In genomic region chr7:98537967-98538573, GRCm38 (mm10) we compare ENCODE assay signal across 10 mouse cellular contexts. TPM values are rescaled to one million over a fixed set of nuclear protein-coding genes. Genes with fewer than 3 reads are reported as not detected.
A peak's percentile ranks its signal among the peaks of the same experiment; 100 is the strongest.
DNase-seq lines count a peak whose midpoint lies in the region; ATAC-seq lines count a peak whose summit lies in the region.
"Had no signal": no experiment of that assay in that cellular context is flagged by ENCODE, and none has a peak within 500 bp of the region (broad histone marks: within the 10 kb centered on the region; RNA-seq: fewer than 3 reads in every experiment).

No protein-coding gene starts in this region.

- peaks cover 6% of the 10 kb centered on the region for H3K4me1 ChIP-seq in kidney, embryonic 14.5 days (ENCODE audit: control insufficient read depth, insufficient read depth, low read length)
- H3K4me1 ChIP-seq in embryonic facial prominence, embryonic 11.5 days (ENCODE audit: control insufficient read depth, insufficient read depth, low read length): no peaks in the 10 kb centered on the region; the same call in 1 of the 2 replicates
- H3K4me1 ChIP-seq in hindbrain, embryonic 11.5 days (replicated peaks; ENCODE audit: control insufficient read depth, insufficient read depth, low read length): peaks cover 5% of the 10 kb centered on the region; the same call in 1 of the 2 replicates
- H3K4me1 ChIP-seq in midbrain, embryonic 14.5 days (ENCODE audit: control insufficient read depth, insufficient read depth, low read length): peaks cover 11% of the 10 kb centered on the region

- H3K4me2 ChIP-seq in kidney, embryonic 14.5 days (replicated peaks; ENCODE audit: low read depth, low read length): no peak overlapping the region
- H3K4me2 ChIP-seq in embryonic facial prominence, embryonic 11.5 days (ENCODE audit: low read depth, low read length): peak overlapping the region; percentile 7; the same call in 1 of the 2 replicates
- no peak overlapping the region for H3K4me2 ChIP-seq in hindbrain, embryonic 11.5 days (replicated peaks; ENCODE audit: low read depth, low read length)
- H3K4me2 ChIP-seq in midbrain, embryonic 14.5 days (ENCODE audit: low read length): no peak overlapping the region

- 0 out of 2 replicates have a peak, but pooled peaks have one; percentile 44 for ATAC-seq in kidney, embryonic 14.5 days (ENCODE audit: low FRiP score, low TSS enrichment)
- 0 out of 2 replicates have a peak, but pooled peaks have one; percentile 25 for ATAC-seq in embryonic facial prominence, embryonic 11.5 days (replicated peaks; ENCODE audit: insufficient number of reproducible peaks, low FRiP score, low TSS enrichment, low read depth)
- ATAC-seq in hindbrain, embryonic 11.5 days (ENCODE audit: low FRiP score): no peak
- 0 out of 2 replicates have a peak, but pooled peaks have one; percentile 17 for ATAC-seq in midbrain, embryonic 14.5 days (ENCODE audit: low FRiP score, low TSS enrichment)

- DNase-seq in kidney, adult 18-20 months: no peak
- no peak for DNase-seq in embryonic facial prominence, embryonic 11.5 days (ENCODE audit: low spot score)
- DNase-seq in hindbrain, embryonic 11.5 days (ENCODE audit: low spot score): peak; percentile 24
- DNase-seq in midbrain, embryonic 14.5 days: peak; percentile 55
- no peak for DNase-seq in B cell, adult 2 months
- DNase-seq in gastrocnemius, postnatal 25 days: no peak
- no peak for DNase-seq in kidney, adult 8-10 months
- DNase-seq: adrenal gland, postnatal 36 days; lung, postnatal 14 days had no signal

- WGBS in kidney, embryonic 14.5 days: 47% methylated on average over 8 of the region's 8 CpGs
- WGBS in embryonic facial prominence, embryonic 11.5 days: 46% methylated on average over 8 of the region's 8 CpGs
- 31% methylated on average over 8 of the region's 8 CpGs for WGBS in hindbrain, embryonic 11.5 days
- WGBS in midbrain, embryonic 14.5 days: 11% methylated on average over 8 of the region's 8 CpGs

- H3K9ac ChIP-seq in kidney, embryonic 14.5 days (ENCODE audit: low read depth, low read length): no peak overlapping the region
- no peak overlapping the region for H3K9ac ChIP-seq in embryonic facial prominence, embryonic 11.5 days (replicated peaks; ENCODE audit: low read length)
- H3K9ac ChIP-seq in hindbrain, embryonic 11.5 days (ENCODE audit: low read depth, low read length): no peak overlapping the region
- H3K9ac ChIP-seq in midbrain, embryonic 14.5 days (replicated peaks; ENCODE audit: low read length): no peak overlapping the region

- no peaks in the 10 kb centered on the region for H3K27me3 ChIP-seq in kidney, embryonic 14.5 days (ENCODE audit: control insufficient read depth, insufficient read depth, low read length)
- H3K27me3 ChIP-seq in embryonic facial prominence, embryonic 11.5 days (ENCODE audit: control insufficient read depth, insufficient read depth, low read length): no peaks in the 10 kb centered on the region
- no peaks in the 10 kb centered on the region for H3K27me3 ChIP-seq in hindbrain, embryonic 11.5 days (ENCODE audit: control insufficient read depth, insufficient read depth, low read length)
- no peaks in the 10 kb centered on the region for H3K27me3 ChIP-seq in midbrain, embryonic 14.5 days (ENCODE audit: control insufficient read depth, insufficient read depth, low read length)

- no peaks in the 10 kb centered on the region for H3K36me3 ChIP-seq in kidney, embryonic 14.5 days (ENCODE audit: control insufficient read depth, insufficient read depth, low read length)
- no peaks in the 10 kb centered on the region for H3K36me3 ChIP-seq in embryonic facial prominence, embryonic 11.5 days (replicated peaks; ENCODE audit: control insufficient read depth, insufficient read depth, low read depth, low read length)
- H3K36me3 ChIP-seq in hindbrain, embryonic 11.5 days (ENCODE audit: control insufficient read depth, insufficient read depth, low read length): no peaks in the 10 kb centered on the region
- no peaks in the 10 kb centered on the region for H3K36me3 ChIP-seq in midbrain, embryonic 14.5 days (ENCODE audit: control insufficient read depth, insufficient read depth, low read length)

- no peak overlapping the region for H3K4me3 ChIP-seq in kidney, embryonic 14.5 days (ENCODE audit: low read length)
- H3K4me3 ChIP-seq in embryonic facial prominence, embryonic 11.5 days (ENCODE audit: low read depth, low read length): no peak overlapping the region
- no peak overlapping the region for H3K4me3 ChIP-seq in hindbrain, embryonic 11.5 days (ENCODE audit: low read depth, low read length)
- no peak overlapping the region for H3K4me3 ChIP-seq in midbrain, embryonic 14.5 days (replicated peaks; ENCODE audit: low read depth, low read length)

- no peaks in the 10 kb centered on the region for H3K9me3 ChIP-seq in kidney, embryonic 14.5 days (ENCODE audit: control insufficient read depth, low read length)
- H3K9me3 ChIP-seq in embryonic facial prominence, embryonic 11.5 days (replicated peaks; ENCODE audit: control insufficient read depth, low read length): no peaks in the 10 kb centered on the region
- H3K9me3 ChIP-seq in hindbrain, embryonic 11.5 days (ENCODE audit: control insufficient read depth, low read length): no peaks in the 10 kb centered on the region
- H3K9me3 ChIP-seq in midbrain, embryonic 14.5 days (ENCODE audit: control insufficient read depth, low read length): no peaks in the 10 kb centered on the region

- peak overlapping the region; percentile 2; the same call in 1 of the 2 replicates for H3K27ac ChIP-seq in kidney, embryonic 14.5 days (ENCODE audit: low read depth, low read length)
- no peak overlapping the region; the same call in 1 of the 2 replicates for H3K27ac ChIP-seq in embryonic facial prominence, embryonic 11.5 days (replicated peaks; ENCODE audit: low read depth, low read length)
- H3K27ac ChIP-seq in hindbrain, embryonic 11.5 days (ENCODE audit: low read depth, low read length): no peak overlapping the region
- peak overlapping the region; percentile 38; the same call in 1 of the 2 replicates for H3K27ac ChIP-seq in midbrain, embryonic 14.5 days (replicated peaks; ENCODE audit: low read depth, low read length)

RNA-seq across cellular contexts. Expression of gene Lrrc32, which starts 49.0 kb away (rescaled TPM):
- polyA plus RNA-seq in kidney, embryonic 14.5 days (2014; fragmentation: Nextera tagmentation; extraction: Ambion mirVana): 9.5 and 13.7 TPM in 2 replicates
- polyA plus RNA-seq in embryonic facial prominence, embryonic 11.5 days (2014; fragmentation: Nextera tagmentation; extraction: Ambion mirVana): 2.6 and 3.0 TPM in 2 replicates
- 3.1 and 3.3 TPM in 2 replicates for polyA plus RNA-seq in hindbrain, embryonic 11.5 days (2014; fragmentation: Nextera tagmentation; extraction: Ambion mirVana)
- polyA plus RNA-seq in midbrain, embryonic 14.5 days (2014; fragmentation: Nextera tagmentation; extraction: Ambion mirVana): 1.6 and 4.2 TPM in 2 replicates
- 1 to 10 TPM; 4.9 to 5.0 TPM for total RNA-seq in gastrocnemius, postnatal 25 days (2021)

Comparison
In these comparisons a context has a peak if more than half of its experiments do, and no peak if none do; other contexts are left out.
1. H3K27ac ChIP-seq: peak in kidney, embryonic 14.5 days (single experiment) and midbrain, embryonic 14.5 days (single experiment); none in embryonic facial prominence, embryonic 11.5 days (single experiment) and hindbrain, embryonic 11.5 days (single experiment).
2. DNase-seq: peak in hindbrain, embryonic 11.5 days (single experiment) and midbrain, embryonic 14.5 days (single experiment); none in kidney, adult 18-20 months (single experiment), embryonic facial prominence, embryonic 11.5 days (single experiment), B cell, adult 2 months (0 of 2), gastrocnemius, postnatal 25 days (single experiment) and kidney, adult 8-10 months (0 of 2).